Mouse (Mus musculus) bone marrow, adult 2 months (tissue): ENCODE data around the gene Tfr2. TPM values are rescaled to one million over a fixed set of nuclear protein-coding genes. Genes with fewer than 3 reads are reported as not detected.

ENCODE experiments used
- H3K27ac ChIP-seq: fragments of 200-500 bp; 2 replicates; pipeline ENCODE4 v1.5.1; 2012; ENCODE audit warnings: low read depth, mild to moderate bottlenecking, control low read depth, inconsistent platforms, low read length; ENCODE audit not compliant: control insufficient read depth, poor library complexity, insufficient read depth
- H3K4me1 ChIP-seq: fragments of 200-500 bp; 2 replicates; pipeline ENCODE4 v1.6.1; 2011; ENCODE audit warnings: low read length; ENCODE audit not compliant: control insufficient read depth, insufficient read depth
- H3K4me3 ChIP-seq: fragments of 200-500 bp; replicated peaks from 2 replicates; pipeline ENCODE3; 2011; ENCODE audit warnings: mild to moderate bottlenecking, low read depth, low read length, control low read depth; ENCODE audit not compliant: control insufficient read depth
- CTCF ChIP-seq: fragments of 200-500 bp; IDR thresholded peaks from 2 replicates; pipeline ENCODE4 v1.5.1; 2011; ENCODE audit warnings: low read length, control low read depth; ENCODE audit not compliant: control insufficient read depth, insufficient read depth
- POLR2A ChIP-seq: fragments of 200-500 bp; IDR thresholded peaks from 2 replicates; pipeline ENCODE4 v1.6.1; 2011; ENCODE audit warnings: low read depth, mild to moderate bottlenecking, control low read depth, low read length, borderline replicate concordance; ENCODE audit not compliant: control insufficient read depth
- WGBS: fragments of 180-500 bp; shearing (Covaris S2); methylation state at CpG from one replicate; pipeline ENCODE4 v1.1.7; 2018; 5-methylcytosine and 5-hydroxymethylcytosine counted together
- polyA plus RNA-seq: library from polyadenylated mRNA; stranded (reverse); fragments of >200 nt; gene quantifications from 2 replicates; pipeline ENCODE4 v1.2.4, GENCODE M21; 2011; ENCODE audit warnings: low replicate concordance; ENCODE audit not compliant: missing spikeins, insufficient read depth, insufficient read length

Gene Tfr2
- polyA plus RNA-seq, 1 experiment: 51.0 TPM

DNA sequence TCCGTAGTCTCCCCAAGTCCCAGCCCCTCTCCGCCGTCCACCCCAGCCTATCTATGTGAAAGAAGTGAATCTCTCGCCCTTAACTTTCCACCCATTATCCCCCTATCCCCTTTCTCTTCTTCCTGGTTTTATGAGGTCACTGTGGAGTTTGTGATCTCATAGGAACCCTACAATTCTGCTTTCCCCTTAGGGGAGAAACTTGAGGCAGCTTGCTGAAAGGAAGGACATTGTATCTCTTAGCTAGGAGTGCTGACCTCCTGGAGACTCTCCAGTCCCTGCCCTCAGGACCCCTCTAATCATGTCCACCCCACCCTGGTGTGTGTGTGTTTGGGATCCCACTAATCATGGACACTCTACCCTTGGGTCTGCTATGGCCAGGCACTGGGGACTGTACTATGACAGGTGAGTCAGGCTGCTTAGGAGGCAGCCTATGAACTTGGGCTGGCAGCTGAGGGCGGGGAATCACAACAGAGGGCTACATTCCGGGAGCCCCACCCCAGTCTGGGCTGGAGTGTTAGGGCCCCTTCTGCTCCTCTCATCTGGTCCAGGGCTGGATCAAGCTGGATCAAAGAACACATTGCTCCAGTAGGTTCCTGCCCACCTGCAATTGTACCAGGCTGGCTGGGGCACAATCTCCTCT, 60.4 kb downstream of the Tfr2 start:
- Histone ChIP-seq H3K4me3 (peak overlapping the region; percentile 74), H3K4me1 (peaks cover 3% of the 10 kb centered on the region; the same call in 1 of the 2 replicates), H3K27ac (peak overlapping the region; percentile 98)
- TF ChIP-seq CTCF (no peak), POLR2A (no peak)
- WGBS: 2% methylated on average over 6 of the region's 6 CpGs

DNA sequence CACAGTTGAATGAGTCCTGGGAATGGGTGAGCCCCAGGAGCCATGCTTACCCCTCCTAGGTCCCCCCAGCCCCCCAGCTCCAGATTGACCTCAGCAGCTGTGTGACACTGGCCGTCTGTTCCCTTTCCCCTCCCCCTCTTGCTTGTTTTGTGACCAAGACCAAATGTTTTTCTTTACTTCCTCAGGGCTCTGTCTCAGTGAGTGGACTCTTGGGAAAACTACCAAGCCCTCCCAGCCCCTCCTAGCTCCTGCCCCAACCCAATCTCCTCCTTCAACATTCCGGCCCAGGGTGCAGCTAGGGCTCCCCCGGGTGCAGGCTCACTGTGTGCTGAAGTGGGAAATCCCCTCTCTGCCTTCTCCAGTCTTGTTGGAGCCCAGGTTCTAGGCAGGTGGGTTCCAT, 61.0 kb downstream of the Tfr2 start:
- TF ChIP-seq CTCF (no peak), POLR2A (no peak)
- Histone ChIP-seq H3K4me1 (peaks cover 3% of the 10 kb centered on the region; the same call in 1 of the 2 replicates), H3K27ac (peak overlapping the region; percentile 98), H3K4me3 (peak overlapping the region; percentile 74)
- WGBS: 10% methylated on average over 3 of the region's 3 CpGs

DNA sequence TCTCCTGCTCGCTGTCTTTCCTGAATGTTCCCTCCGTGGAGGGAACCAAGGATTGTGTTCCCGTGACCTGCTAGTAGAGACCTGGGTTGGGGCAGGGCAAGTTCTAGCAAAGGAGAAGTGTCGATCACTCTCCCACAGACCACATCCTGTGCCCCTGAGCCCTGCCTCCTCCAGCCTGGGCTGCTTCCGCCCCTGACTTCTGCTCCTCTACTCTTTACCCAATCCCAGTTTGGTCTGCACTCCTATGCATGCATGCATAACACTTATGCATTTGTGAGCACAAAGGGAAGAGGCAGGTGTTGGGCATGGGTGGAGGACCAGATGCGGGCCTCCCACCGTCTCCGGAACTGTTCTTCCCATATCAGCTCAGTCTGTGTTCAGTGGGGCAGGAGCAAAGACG, 61.5 kb downstream of the Tfr2 start:
- Histone ChIP-seq H3K4me1 (peaks cover 3% of the 10 kb centered on the region; the same call in 1 of the 2 replicates), H3K4me3 (peak overlapping the region; percentile 74), H3K27ac (peak overlapping the region; percentile 98)
- TF ChIP-seq POLR2A (0 out of 2 replicates have a peak, but pooled peaks have one; percentile 44), CTCF (no peak)
- WGBS: under 1% methylated on average over 9 of the region's 9 CpGs

DNA sequence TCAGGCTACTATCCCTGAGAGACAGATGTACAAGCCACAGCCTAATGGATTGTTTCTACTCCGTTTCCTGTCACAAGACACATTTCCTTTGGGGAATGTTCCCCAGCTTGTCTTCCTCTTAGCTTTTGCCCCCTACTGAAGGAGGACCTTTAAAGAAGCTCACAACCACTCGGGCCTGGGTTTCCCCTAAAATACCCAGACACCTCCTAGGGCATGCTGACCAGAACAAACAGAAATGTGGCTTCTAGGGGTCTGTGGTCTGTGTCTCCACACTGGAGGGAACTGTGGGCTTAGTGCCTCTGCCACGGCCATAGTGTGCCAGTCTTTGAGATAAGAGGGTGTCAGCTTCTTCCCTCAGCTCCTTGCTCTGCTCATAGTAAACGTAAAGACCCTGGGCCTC, 62.0 kb downstream of the Tfr2 start:
- Histone ChIP-seq H3K4me3 (peak overlapping the region; percentile 74), H3K27ac (peak overlapping the region; percentile 98), H3K4me1 (peaks cover 3% of the 10 kb centered on the region; the same call in 1 of the 2 replicates)
- WGBS: 6% methylated on average over 4 of the region's 4 CpGs
- TF ChIP-seq POLR2A (no peak), CTCF (no peak)

DNA sequence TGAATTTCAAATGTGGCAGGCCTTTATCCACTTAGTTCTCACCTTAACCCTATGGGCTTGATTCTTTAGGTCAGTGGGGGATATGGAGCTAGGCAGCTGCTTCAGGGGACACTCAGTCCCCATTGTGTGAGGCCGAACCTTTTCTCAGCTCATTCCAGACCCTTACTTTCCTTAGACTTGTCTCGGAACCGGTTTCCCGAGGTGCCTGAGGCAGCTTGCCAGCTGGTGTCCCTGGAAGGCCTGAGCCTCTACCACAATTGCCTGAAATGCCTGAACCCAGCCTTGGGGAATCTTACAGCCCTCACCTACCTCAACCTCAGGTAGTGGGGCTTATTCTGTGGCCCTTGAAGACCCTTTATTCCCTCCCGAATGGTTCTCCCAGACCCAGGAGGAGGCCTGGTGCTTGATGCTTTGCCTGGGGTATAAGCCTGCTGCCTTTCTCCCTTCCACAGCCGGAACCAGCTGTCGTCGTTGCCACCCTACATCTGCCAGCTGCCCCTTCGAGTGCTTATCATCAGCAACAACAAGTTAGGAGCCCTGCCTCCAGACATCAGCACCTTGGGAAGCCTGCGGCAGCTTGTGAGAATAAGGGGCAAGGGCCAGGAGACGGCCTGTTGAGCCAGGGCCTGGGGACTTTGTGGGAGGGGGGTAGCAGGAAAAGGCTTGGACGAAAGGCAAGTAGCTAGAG, 63.9 kb downstream of the Tfr2 start:
- no peak overlapping the region for H3K4me3 ChIP-seq
- no peak for TF ChIP-seq CTCF
- no peak for TF ChIP-seq POLR2A
- no peak overlapping the region for H3K27ac ChIP-seq
- peaks cover 3% of the 10 kb centered on the region; the same call in 1 of the 2 replicates for H3K4me1 ChIP-seq
- WGBS: 83% methylated on average over 12 of the region's 12 CpGs

Other genes with a start within 250 kb of the Tfr2 start
- 10.9 and 14.4 TPM in 2 replicates for gene Slc12a9, start 236.2 kb upstream of the Tfr2 start, polyA plus RNA-seq
- 3.1 and 4.5 TPM in 2 replicates for gene Ephb4, start 219.7 kb upstream of the Tfr2 start, polyA plus RNA-seq
- gene Zan, start 92.8 kb upstream of the Tfr2 start, polyA plus RNA-seq: not detected in 2 replicates
- gene Pop7, start 67.3 kb upstream of the Tfr2 start, polyA plus RNA-seq: 22.1 and 32.2 TPM in 2 replicates
- 57.6 and 80.1 TPM in 2 replicates for gene Gigyf1, start 51.3 kb upstream of the Tfr2 start, polyA plus RNA-seq
- gene Epo, start 36.6 kb upstream of the Tfr2 start, polyA plus RNA-seq: not detected in 2 replicates
- gene Gnb2, start 36.3 kb upstream of the Tfr2 start, polyA plus RNA-seq: 294 and 476 TPM in 2 replicates
- gene Actl6b, start 16.3 kb upstream of the Tfr2 start, polyA plus RNA-seq: not detected in 2 replicates
- gene Mospd3, start 31.2 kb downstream of the Tfr2 start, polyA plus RNA-seq: 25.4 and 29.1 TPM in 2 replicates
- gene Pcolce, start 43.9 kb downstream of the Tfr2 start, polyA plus RNA-seq: 17.2 and 23.4 TPM in 2 replicates
- 0.41 TPM in 1 of 2 replicates, not detected in the other for gene Fbxo24, start 59.2 kb downstream of the Tfr2 start, polyA plus RNA-seq
- 36.1 and 108 TPM in 2 replicates for gene Lrch4, start 59.3 kb downstream of the Tfr2 start, polyA plus RNA-seq
- gene Gm20605, start 59.3 kb downstream of the Tfr2 start, polyA plus RNA-seq: 24.9 and 41.6 TPM in 2 replicates
- gene Sap25, start 71.5 kb downstream of the Tfr2 start, polyA plus RNA-seq: 65.6 and 161 TPM in 2 replicates
- 0.77 TPM in 1 of 2 replicates, not detected in the other for gene Irs3, start 75.9 kb downstream of the Tfr2 start, polyA plus RNA-seq
- 33.1 and 50.5 TPM in 2 replicates for gene Agfg2, start 114.9 kb downstream of the Tfr2 start, polyA plus RNA-seq
- 1.2 and 1.9 TPM in 2 replicates for gene Nyap1, start 171.8 kb downstream of the Tfr2 start, polyA plus RNA-seq
- 143 and 144 TPM in 2 replicates for gene Tsc22d4, start 175.9 kb downstream of the Tfr2 start, polyA plus RNA-seq
- gene Ppp1r35, start 209.0 kb downstream of the Tfr2 start, polyA plus RNA-seq: 52.6 and 130 TPM in 2 replicates
- 25.6 and 45.6 TPM in 2 replicates for gene Mepce, start 217.8 kb downstream of the Tfr2 start, polyA plus RNA-seq
- gene Zcwpw1, start 218.0 kb downstream of the Tfr2 start, polyA plus RNA-seq: 9.5 and 18.7 TPM in 2 replicates